Mouse (Mus musculus): ENCODE data around the gene Ncapd3. TPM values are rescaled to one million over a fixed set of nuclear protein-coding genes. Genes with fewer than 3 reads are reported as not detected.

Gene Ncapd3
- polyA plus RNA-seq, 1 experiment from 2014 or later = 12.6 TPM

DNA sequence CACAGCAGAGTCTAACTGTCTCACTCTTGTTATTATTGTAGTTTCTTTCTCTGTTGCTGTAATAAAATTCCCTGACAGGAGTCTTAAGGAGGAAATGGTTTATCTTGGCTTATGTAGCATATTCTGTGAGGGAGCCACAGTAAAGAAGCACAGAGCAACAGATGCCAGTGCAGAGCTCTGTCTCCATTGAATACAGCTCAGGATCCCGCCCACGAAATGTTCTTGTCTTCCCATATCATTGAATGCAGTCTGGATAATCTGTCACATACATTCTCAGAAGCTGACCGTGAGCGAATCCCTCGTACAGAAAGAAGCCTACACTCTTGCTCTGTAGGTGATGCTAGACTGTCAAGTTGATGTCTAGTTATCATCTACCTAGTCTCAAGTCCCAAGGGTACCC lies 28.4 kb downstream of the Ncapd3 start:
- 92% methylated on average over 5 of the region's 5 CpGs for whole genome bisulfite sequencing
- no peak for ATAC-seq (ENCODE audit: low FRiP score)
- Histone ChIP-seq H3K36me3 (peaks cover 74% of the 10 kb centered on the region), H3K4me3 (replicated peaks) (no peak overlapping the region), H3K4me2 (no peak overlapping the region), H3K27me3 (replicated peaks) (no peaks in the 10 kb centered on the region), H3K9ac (replicated peaks) (no peak overlapping the region), H3K27ac (replicated peaks) (no peak overlapping the region), H3K4me1 (no peaks in the 10 kb centered on the region), H3K9me3 (replicated peaks) (no peaks in the 10 kb centered on the region)

DNA sequence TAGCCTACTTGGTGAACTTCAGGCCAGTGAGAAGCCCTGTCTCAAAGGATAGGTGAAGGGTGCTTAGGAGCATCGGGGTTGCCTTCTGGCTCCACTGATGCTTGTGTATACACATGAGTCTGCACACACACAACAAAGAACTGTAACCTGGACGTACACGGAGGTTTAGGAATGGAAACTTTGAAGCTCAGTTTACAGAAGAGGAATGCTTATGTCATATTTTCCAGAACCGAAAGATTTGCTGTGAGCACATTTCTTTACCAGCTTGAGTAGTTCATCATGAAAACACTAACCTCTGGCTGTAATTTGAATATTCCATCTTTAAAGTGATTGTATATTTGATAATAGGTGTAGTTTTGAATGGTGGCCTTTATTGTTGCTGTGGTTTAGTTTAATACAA lies 40.9 kb downstream of the Ncapd3 start:
- Histone ChIP-seq H3K27me3 (replicated peaks) (no peaks in the 10 kb centered on the region), H3K9ac (replicated peaks) (no peak overlapping the region), H3K4me1 (no peaks in the 10 kb centered on the region), H3K4me2 (no peak overlapping the region), H3K36me3 (peaks cover 64% of the 10 kb centered on the region), H3K27ac (replicated peaks) (no peak overlapping the region), H3K9me3 (replicated peaks) (no peaks in the 10 kb centered on the region), H3K4me3 (replicated peaks) (no peak overlapping the region)
- no peak for ATAC-seq (ENCODE audit: low FRiP score)
- 94% methylated on average over 4 of the region's 4 CpGs for WGBS

DNA sequence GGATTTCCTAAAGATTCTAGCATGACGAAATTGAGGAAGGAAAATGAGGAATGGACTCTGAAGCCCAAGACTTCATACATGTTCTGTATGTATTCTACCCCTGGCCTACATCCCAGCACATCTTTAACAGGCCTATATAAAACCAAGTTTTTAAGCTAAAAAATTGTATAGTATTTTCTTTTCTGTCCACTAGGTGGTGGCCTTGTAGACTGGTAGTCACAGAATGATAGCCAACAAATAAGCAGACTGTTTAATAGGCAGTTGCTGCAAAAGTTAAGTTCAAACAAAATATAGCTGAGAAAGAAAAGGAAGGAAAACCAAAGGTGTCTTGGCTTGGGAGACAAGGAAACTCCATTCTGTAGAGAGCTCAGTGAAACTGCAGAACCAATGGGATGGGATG lies 44.7 kb downstream of the Ncapd3 start:
- H3K9me3 ChIP-seq (replicated peaks) = no peaks in the 10 kb centered on the region

DNA sequence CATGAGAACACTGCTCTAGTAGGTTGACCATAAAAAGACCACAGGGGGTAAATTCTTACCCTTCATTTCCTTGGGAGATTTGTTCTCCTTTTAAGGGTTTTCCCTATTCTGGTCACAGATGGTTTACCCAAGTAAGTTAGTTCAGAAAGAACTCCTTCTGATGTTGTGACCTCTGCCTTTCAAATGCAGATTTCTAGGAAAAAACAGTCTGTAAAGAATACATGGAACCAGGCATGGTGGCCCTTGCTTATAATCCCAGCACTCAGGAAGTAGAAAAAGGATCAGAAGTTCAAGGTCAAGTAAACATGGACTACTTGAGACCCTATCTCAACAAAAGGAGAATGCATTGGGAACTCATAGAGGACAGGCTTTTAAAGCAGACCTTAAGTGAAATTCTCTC lies 45.8 kb downstream of the Ncapd3 start:
- Histone ChIP-seq H3K36me3 (peaks cover 45% of the 10 kb centered on the region), H3K4me1 (no peaks in the 10 kb centered on the region), H3K9me3 (replicated peaks) (no peaks in the 10 kb centered on the region)

More for the DNA sequence above, 44.7 kb downstream of the Ncapd3 start:
- Histone ChIP-seq H3K36me3 (peaks cover 48% of the 10 kb centered on the region), H3K9ac (replicated peaks) (no peak overlapping the region), H3K4me2 (no peak overlapping the region), H3K4me3 (replicated peaks) (no peak overlapping the region), H3K27me3 (replicated peaks) (no peaks in the 10 kb centered on the region), H3K27ac (replicated peaks) (no peak overlapping the region), H3K4me1 (no peaks in the 10 kb centered on the region)
- no peak for ATAC-seq (ENCODE audit: low FRiP score)
- WGBS = 82% methylated on average over 1 of the region's 1 CpGs

DNA sequence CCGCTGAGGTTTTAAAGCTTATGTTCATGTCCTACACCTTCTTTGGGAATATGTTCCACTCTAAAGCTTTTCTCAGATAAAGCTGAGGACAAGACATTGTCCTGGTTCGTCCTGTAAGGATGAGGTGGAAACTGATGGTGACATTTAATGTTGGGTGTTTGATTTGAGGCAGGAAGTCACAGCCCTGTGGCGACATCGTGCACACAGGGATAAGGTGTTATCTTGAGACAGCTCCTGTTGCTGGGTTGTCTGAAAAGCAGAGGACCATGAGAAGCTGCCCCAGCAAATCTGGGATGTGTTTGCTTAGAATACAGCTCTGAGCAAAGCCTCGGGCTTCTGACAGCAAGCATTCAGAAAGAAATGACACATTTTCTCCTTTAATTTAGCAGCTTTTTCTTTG lies 56.3 kb downstream of the Ncapd3 start:
- no peak for ATAC-seq (ENCODE audit: low FRiP score)
- no peak overlapping the region for H3K9ac ChIP-seq (replicated peaks)
- no peaks in the 10 kb centered on the region for H3K4me1 ChIP-seq
- 96% methylated on average over 5 of the region's 5 CpGs for WGBS
- H3K9me3 ChIP-seq (replicated peaks) = no peaks in the 10 kb centered on the region
- no peak overlapping the region for H3K4me3 ChIP-seq (replicated peaks)
- H3K27me3 ChIP-seq (replicated peaks) = no peaks in the 10 kb centered on the region
- H3K36me3 ChIP-seq = peaks cover 85% of the 10 kb centered on the region
- no peak overlapping the region for H3K4me2 ChIP-seq
- H3K27ac ChIP-seq (replicated peaks) = no peak overlapping the region

More for the DNA sequence above, 45.8 kb downstream of the Ncapd3 start:
- Histone ChIP-seq H3K27me3 (replicated peaks) (no peaks in the 10 kb centered on the region), H3K4me3 (replicated peaks) (no peak overlapping the region), H3K9ac (replicated peaks) (no peak overlapping the region), H3K4me2 (no peak overlapping the region), H3K27ac (replicated peaks) (no peak overlapping the region)
- no peak for ATAC-seq (ENCODE audit: low FRiP score)

DNA sequence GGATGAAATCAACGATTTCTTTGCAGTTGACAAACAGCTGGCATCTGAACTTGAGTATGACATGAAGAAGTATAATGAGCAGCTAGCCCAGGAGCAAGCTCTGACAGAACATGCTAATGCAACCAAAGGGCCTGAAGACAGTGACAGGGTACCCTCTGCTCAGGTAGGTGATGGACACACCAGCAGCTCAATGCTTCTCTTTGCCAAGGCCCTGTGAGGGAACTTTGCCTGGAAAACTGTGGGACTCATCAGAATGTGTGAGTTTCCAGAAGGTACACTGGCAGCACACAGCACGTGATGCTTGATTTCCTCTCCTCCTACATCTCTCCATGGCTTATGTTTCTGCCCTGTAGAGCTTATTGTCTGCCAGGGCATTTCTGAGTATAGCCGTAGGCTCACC lies 57.4 kb downstream of the Ncapd3 start:
- Histone ChIP-seq H3K36me3 (peaks cover 92% of the 10 kb centered on the region), H3K27me3 (replicated peaks) (no peaks in the 10 kb centered on the region), H3K4me1 (no peaks in the 10 kb centered on the region), H3K9me3 (replicated peaks) (no peaks in the 10 kb centered on the region), H3K9ac (replicated peaks) (no peak overlapping the region), H3K4me2 (no peak overlapping the region), H3K27ac (replicated peaks) (no peak overlapping the region), H3K4me3 (replicated peaks) (no peak overlapping the region)
- 98% methylated on average over 3 of the region's 3 CpGs for WGBS
- ATAC-seq (ENCODE audit: low FRiP score) = no peak

DNA sequence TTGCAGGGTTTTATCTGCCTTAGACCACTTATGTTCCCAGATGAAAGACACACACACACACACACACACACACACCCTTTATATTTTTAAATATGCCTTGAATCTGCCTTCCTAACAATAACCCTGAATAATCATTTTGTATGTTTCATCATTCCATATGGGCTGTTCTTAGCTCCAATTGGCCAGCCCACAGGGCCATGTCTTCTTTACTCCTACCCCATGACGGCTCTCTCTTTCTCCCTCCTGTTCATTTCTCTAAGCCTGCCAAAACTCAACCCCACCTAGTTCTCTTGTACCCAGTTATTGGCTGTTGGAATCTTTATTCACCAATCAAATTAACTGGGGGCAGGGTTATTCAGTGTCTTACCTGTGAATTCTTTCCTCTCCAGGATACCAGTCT lies 60.2 kb downstream of the Ncapd3 start:
- no peaks in the 10 kb centered on the region for H3K27me3 ChIP-seq (replicated peaks)
- no peak for ATAC-seq (ENCODE audit: low FRiP score)
- H3K9me3 ChIP-seq (replicated peaks) = no peaks in the 10 kb centered on the region
- 91% methylated on average over 1 of the region's 1 CpGs for WGBS
- H3K36me3 ChIP-seq = peaks cover 88% of the 10 kb centered on the region
- no peak overlapping the region for H3K27ac ChIP-seq (replicated peaks)
- H3K4me3 ChIP-seq (replicated peaks) = no peak overlapping the region
- no peaks in the 10 kb centered on the region for H3K4me1 ChIP-seq
- H3K4me2 ChIP-seq = no peak overlapping the region
- no peak overlapping the region for H3K9ac ChIP-seq (replicated peaks)

DNA sequence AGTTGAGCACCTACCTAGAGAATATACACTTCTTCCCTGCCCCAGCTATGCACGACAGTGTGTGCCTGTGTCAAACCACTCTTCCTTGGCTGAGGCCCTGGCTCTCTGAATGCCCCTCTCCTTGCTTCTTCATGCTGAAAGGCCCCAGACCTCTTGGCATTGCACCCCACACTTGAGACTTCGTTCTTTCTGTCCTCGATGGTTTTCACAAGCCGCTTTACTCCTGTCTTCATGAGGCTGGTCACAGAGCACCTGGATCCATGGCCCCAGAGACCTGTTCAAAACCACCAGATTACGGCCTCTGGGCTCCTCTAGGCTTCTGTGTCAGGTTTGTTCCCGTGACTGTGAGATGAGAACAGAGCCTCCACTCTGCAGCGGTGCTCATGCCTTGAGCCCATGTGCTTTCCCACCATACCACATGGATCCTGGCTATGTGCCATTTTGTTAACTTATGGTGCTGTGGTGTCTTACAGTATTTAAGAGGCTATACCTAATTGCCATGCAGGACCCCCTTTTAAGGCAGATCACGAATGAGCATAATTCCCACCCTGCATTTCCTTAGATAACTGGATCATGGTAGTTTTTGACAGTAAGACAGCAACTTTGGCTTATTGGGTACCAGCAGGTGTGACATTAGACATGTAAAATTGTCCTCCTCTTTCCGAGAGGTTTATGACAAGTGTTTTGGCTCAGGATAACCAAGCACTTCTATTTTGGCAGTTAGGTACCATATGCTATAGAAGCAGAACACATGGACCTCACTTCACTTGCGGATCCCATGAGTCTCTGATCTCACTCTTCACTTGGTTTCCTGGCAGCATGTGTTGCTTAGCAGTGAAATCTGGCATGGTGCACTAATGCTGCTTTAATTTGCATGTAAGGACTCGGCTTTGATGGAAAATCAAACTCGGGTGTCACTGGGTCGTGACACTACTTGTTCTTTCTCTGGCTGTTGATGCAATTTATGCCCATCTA lies 61.1 kb downstream of the Ncapd3 start:
- H3K4me2 ChIP-seq = no peak overlapping the region
- no peaks in the 10 kb centered on the region for H3K9me3 ChIP-seq (replicated peaks)
- H3K9ac ChIP-seq (replicated peaks) = no peak overlapping the region
- no peak overlapping the region for H3K4me3 ChIP-seq (replicated peaks)
- no peak for ATAC-seq (ENCODE audit: low FRiP score)
- H3K4me1 ChIP-seq = no peaks in the 10 kb centered on the region
- H3K36me3 ChIP-seq = peaks cover 87% of the 10 kb centered on the region
- 81% methylated on average over 13 of the region's 13 CpGs for WGBS
- H3K27ac ChIP-seq (replicated peaks) = no peak overlapping the region
- H3K27me3 ChIP-seq (replicated peaks) = no peaks in the 10 kb centered on the region

DNA sequence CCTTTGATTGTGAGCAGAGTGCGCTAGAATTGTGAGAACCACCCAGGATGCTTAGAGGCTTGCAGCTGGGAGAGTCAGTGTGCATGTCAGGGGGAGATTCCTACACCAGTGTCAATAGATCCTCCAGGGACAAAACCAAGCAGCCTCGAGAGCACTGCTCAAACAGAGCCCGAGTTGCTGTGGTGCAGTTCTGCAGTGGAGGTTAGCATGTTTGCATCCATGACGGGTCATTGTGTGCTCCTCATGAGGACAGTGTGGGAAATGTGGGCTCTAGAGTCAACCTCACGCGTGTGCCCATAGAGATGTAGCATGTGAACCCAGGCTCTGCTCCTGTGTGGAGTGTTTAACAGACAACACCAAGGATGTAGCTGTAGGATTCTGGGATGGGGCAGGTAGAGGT lies 62.9 kb downstream of the Ncapd3 start:
- Histone ChIP-seq H3K4me2 (no peak overlapping the region), H3K27ac (replicated peaks) (no peak overlapping the region), H3K27me3 (replicated peaks) (no peaks in the 10 kb centered on the region), H3K9ac (replicated peaks) (no peak overlapping the region), H3K9me3 (replicated peaks) (no peaks in the 10 kb centered on the region), H3K4me1 (no peaks in the 10 kb centered on the region), H3K36me3 (peaks cover 83% of the 10 kb centered on the region), H3K4me3 (replicated peaks) (no peak overlapping the region)
- whole genome bisulfite sequencing = 86% methylated on average over 6 of the region's 6 CpGs
- no peak for ATAC-seq (ENCODE audit: low FRiP score)

DNA sequence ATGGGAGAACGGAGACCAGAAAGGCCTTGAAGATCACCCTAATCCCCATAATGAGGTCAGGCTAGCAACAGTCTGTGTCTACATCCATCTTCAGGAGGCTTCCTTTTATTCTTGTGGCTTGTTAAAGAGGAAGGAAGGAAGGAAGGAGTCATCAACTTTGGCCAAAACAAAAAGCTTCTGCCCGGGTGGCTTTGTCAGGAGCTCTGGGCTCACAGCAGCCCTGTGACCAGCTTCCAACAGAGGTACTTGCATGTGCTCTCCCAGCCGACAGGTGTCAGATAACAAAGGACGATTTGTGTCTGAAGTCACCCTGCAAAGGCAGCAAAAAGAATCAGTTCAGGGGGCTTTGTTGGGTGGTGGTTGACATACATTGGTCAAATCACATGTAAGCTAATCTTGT lies 68.1 kb downstream of the Ncapd3 start:
- Histone ChIP-seq H3K27ac (replicated peaks) (no peak overlapping the region), H3K4me3 (replicated peaks) (no peak overlapping the region), H3K9ac (replicated peaks) (no peak overlapping the region), H3K4me2 (no peak overlapping the region), H3K9me3 (replicated peaks) (no peaks in the 10 kb centered on the region), H3K36me3 (peaks cover 81% of the 10 kb centered on the region), H3K27me3 (replicated peaks) (no peaks in the 10 kb centered on the region), H3K4me1 (no peaks in the 10 kb centered on the region)
- ATAC-seq (ENCODE audit: low FRiP score) = no peak
- WGBS = 27% methylated on average over 4 of the region's 4 CpGs

DNA sequence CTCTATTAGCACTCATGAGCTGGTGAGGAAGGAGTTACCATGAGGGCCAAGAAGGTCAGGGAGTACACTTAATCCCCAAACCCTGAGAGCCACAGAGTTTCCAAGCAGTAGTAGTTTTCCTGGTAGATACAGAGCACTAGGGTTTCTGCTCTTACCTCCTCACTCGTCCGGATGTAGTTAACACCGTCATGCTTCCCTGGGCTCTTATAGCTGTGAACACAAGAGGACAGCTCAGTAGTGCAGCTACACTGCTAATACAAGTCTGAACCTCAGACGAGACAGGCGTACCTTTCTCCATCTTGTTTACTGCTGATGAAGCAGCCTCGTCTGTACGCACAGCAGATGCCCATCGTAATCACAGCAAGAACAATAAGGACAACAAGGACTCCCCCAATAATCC lies 68.6 kb downstream of the Ncapd3 start:
- Histone ChIP-seq H3K9me3 (replicated peaks) (no peaks in the 10 kb centered on the region), H3K27ac (replicated peaks) (no peak overlapping the region), H3K27me3 (replicated peaks) (no peaks in the 10 kb centered on the region), H3K36me3 (peaks cover 81% of the 10 kb centered on the region), H3K4me3 (replicated peaks) (no peak overlapping the region), H3K9ac (replicated peaks) (no peak overlapping the region), H3K4me2 (no peak overlapping the region), H3K4me1 (no peaks in the 10 kb centered on the region)
- no peak for ATAC-seq (ENCODE audit: low FRiP score)
- WGBS = 76% methylated on average over 8 of the region's 8 CpGs

DNA sequence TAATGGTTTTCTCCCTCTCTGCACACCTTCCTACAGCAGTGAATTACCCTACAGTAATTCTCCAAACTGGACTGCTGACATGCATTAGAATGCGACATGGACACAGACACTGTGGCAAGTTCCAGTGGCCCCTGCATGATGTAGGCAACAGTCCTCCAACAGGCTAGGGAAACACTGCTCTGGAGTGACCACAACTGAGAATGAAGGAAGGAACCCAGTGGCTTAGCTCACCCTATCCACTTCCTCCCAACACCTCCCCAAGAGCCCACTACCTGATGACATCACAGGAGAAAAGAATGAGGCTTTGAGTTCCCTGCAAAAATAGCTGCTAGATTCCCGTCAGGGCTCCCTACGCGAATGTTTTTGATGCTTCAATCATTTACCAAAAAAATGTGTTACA lies 69.5 kb downstream of the Ncapd3 start:
- Histone ChIP-seq H3K4me2 (no peak overlapping the region), H3K36me3 (peaks cover 83% of the 10 kb centered on the region), H3K4me3 (replicated peaks) (no peak overlapping the region), H3K9me3 (replicated peaks) (no peaks in the 10 kb centered on the region), H3K27me3 (replicated peaks) (no peaks in the 10 kb centered on the region), H3K4me1 (no peaks in the 10 kb centered on the region), H3K27ac (replicated peaks) (no peak overlapping the region), H3K9ac (replicated peaks) (no peak overlapping the region)
- 87% methylated on average over 4 of the region's 4 CpGs for WGBS
- no peak for ATAC-seq (ENCODE audit: low FRiP score)

Data from neural tube, embryonic 15.5 days (tissue).